Mouse (Mus musculus): ENCODE measurements around the gene Nek4. TPM values are rescaled to one million over a fixed set of nuclear protein-coding genes. Genes with fewer than 3 reads are reported as not detected.

Gene Nek4
- polyA plus RNA-seq (2017; shearing (Covaris generic)) = 6.7 TPM

DNA sequence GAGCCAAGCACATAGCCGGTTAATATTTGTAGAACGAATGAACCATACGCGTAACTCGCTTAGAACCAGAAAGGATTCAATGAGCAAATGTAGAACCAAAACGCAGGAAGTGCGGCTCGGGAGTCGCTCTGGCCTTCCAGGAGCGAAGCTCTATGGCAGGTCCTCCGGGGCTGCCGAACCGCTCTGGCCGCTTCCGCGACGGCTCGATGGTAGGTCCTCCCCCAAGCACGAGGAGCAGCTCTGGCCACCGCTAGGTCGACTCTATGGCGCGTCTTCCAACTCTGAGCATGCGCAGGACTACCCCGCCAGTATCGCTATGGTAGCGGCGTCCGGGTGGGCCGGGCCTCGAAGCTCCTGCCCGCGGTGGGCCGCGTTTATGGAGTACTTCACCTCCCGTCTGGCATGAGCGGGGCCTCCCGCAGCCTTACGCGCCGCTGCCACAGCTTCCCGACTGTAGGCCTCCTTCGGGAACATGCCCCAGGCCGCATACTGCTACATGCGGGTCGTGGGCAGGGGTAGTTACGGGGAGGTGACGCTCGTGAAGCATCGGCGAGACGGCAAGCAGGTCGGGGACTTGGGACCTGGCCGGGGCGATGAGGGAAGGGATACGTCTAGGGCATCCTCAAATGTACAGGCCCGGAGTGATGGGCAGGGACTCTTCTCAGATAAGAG, at the start of gene Nek4:
Gene Nek4 (plus strand): TSS at position 224 of the 672 bp plus-strand sequence.

DNA sequence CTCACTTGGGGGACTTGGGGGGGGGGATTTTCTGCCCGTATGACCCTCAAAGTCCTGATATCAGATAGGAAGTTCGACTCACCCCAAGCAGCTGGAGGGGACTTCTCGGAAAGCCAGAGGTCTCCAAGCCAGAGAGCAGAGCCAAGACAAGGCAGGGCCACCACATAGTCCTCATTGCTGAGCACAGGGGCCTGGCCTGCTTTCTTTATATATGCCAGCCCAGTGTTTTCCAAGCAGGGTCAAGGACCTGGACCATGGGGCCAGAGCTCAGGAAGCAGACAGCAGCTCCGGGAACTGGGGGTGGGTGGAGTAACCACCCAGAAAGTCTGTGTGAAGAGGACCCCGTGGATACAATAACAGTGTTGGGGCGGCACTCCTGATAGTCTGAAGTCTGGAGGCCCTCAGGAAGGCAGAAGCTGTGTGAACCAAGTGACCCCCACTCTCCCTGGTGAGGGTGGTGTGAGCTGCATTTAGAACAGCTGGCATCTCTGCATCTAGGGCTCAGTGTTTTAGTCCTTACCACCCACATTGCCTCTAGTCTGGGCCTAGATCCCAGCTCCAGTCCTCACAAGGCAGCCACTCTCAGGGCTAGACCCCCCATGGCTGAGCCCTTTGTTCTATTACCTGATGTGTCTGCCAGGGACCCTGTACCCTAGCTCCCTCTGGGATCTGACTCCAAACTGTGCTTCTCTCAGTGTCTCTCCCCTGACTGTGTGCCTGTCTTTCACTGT, 27.6 kb upstream of the Nek4 start, which contains the start of gene Itih3:
Gene Itih3 (minus strand): TSS at position 386 of the 731 bp plus-strand sequence.

DNA sequence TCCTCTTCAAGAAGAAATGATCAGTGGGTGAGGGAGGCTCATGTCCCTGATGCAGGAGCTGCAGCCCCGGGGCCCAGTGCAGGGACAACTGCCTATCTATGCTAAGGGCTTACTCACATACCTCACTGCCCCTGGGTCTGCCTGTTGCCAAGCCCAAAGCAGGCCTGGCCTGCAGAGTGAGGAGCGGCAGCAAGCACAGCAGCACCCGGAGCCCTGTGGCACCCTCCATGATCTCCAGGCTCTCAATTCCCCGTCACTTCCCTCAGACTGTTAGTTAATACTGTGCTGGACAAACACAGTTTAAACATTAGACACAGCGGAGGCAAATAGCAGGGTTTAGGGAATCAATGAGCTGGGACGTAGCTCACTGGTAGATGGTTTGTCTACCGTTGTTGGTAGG, 8.1 kb upstream of the Nek4 start, which contains the start of gene Itih1:
Gene Itih1 (minus strand): TSS at position 252 of the 400 bp plus-strand sequence.

DNA sequence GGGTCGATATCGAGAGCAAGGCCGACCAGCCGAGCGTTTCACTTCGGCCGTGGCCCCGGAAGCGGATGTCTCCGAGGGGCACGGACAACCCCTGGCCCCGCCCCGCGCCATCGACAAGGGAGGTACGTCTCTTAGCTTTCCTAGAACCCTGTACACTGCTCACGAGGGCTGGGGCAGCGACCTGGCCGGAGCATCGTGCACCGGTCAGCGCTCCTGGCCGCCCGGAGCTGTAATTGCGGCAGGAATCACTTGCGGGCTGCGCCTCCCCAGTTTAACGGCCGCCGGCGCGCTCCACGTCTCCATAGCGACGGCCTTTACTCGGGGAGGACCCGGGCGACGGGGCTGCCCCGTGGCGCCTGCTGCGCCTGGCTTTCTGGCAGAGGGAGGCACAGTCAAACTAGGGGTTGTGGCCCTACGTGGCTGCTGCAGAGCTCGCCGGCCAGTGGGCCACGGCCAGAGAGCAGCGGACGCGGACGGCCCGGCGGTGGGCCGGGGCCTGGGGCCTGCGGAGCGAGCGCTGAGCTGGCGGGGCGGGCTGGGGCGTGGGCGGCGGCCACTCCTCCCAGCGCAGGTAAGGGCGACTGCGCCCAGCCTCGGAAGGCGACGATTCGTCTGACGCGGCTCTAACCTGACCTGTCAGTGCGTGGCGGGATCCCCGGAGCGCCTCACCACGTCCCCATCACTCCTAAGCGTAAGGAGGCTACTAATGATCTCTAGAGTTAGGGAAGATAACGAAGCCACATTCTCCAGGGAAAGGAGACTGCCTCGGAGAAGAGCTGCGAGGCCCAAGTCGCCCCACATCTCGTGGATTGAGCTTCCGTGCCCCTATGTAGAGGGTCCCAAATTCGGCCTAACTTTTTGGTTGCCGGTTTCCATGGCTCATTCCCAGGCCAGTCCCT, 50.4 kb downstream of the Nek4 start, which contains the start of the genes Glt8d1 and Spcs1:
Gene Glt8d1 (plus strand): TSS at position 94 of the 899 bp plus-strand sequence.
Gene Spcs1 (minus strand): TSS at position 366 of the 899 bp plus-strand sequence.

DNA sequence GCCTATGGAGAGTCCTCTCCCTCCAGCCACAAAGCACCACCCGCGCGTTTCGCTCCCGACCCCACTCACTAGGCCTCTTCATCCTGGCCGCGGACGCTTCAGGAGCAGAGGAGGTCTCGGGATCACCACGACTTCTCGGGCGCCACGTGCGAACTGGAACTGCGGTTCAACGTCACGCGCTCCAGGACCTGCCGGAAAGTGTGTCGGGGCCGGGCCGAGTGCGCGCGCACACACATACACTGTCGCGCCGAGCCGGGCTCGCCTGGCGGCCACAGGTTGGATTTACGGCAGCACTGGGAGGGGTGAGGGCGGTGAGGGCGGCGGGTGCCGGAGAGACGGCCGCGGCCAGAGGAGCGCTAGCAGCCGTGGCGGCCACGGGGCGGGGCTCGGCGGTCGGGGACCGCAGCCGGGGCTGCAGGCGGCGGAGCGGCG, 67.7 kb downstream of the Nek4 start, which contains the start of the genes Pbrm1 and Gnl3:
Gene Pbrm1 (plus strand): TSS at position 279 of the 432 bp plus-strand sequence.
Gene Gnl3 (minus strand): TSS at position 293 of the 432 bp plus-strand sequence.

Other genes starting within 250 kb of the Nek4 start
- gene Sfmbt1, start 236.5 kb upstream of the Nek4 start, polyA plus RNA-seq (2017; shearing (Covaris generic)) = 10.8 TPM
- 20.1 TPM for gene Tmem110, start 125.8 kb upstream of the Nek4 start, polyA plus RNA-seq (2017; shearing (Covaris generic))
- 1.2 TPM for gene Mustn1, start 72.2 kb upstream of the Nek4 start, polyA plus RNA-seq (2017; shearing (Covaris generic))
- not detected for gene Itih4, start 64.9 kb upstream of the Nek4 start, polyA plus RNA-seq (2017; shearing (Covaris generic))
- not detected for gene Itih3, start 27.6 kb upstream of the Nek4 start, polyA plus RNA-seq (2017; shearing (Covaris generic))
- gene Itih1, start 8.1 kb upstream of the Nek4 start, polyA plus RNA-seq (2017; shearing (Covaris generic)) = not detected
- 11.6 TPM for gene Glt8d1, start 50.0 kb downstream of the Nek4 start, polyA plus RNA-seq (2017; shearing (Covaris generic))
- 281 TPM for gene Spcs1, start 50.3 kb downstream of the Nek4 start, polyA plus RNA-seq (2017; shearing (Covaris generic))
- gene Pbrm1, start 67.8 kb downstream of the Nek4 start, polyA plus RNA-seq (2017; shearing (Covaris generic)) = 156 TPM
- 93.8 TPM for gene Gnl3, start 67.8 kb downstream of the Nek4 start, polyA plus RNA-seq (2017; shearing (Covaris generic))
- gene Smim4, start 177.6 kb downstream of the Nek4 start, polyA plus RNA-seq (2017; shearing (Covaris generic)) = 80.7 TPM
- gene Nt5dc2, start 179.7 kb downstream of the Nek4 start, polyA plus RNA-seq (2017; shearing (Covaris generic)) = 1.3 TPM
- gene Stab1, start 217.3 kb downstream of the Nek4 start, polyA plus RNA-seq (2017; shearing (Covaris generic)) = 1.3 TPM